Mouse (Mus musculus) lung, postnatal 36 days (tissue): ENCODE data around the gene Lamc2.
A peak's percentile ranks its signal among the peaks of the same experiment; 100 is the strongest.
"Not testable (repeated sequence)": the region's sequence is repeated elsewhere in the genome, so short reads cannot be mapped to it uniquely, and the experiment has no call there.

ENCODE experiments used
- DNase-seq: peaks from one replicate; pipeline ENCODE4 v3.0.0; 2022; ENCODE audit warnings: mixed read lengths

Gene Lamc2

DNA sequence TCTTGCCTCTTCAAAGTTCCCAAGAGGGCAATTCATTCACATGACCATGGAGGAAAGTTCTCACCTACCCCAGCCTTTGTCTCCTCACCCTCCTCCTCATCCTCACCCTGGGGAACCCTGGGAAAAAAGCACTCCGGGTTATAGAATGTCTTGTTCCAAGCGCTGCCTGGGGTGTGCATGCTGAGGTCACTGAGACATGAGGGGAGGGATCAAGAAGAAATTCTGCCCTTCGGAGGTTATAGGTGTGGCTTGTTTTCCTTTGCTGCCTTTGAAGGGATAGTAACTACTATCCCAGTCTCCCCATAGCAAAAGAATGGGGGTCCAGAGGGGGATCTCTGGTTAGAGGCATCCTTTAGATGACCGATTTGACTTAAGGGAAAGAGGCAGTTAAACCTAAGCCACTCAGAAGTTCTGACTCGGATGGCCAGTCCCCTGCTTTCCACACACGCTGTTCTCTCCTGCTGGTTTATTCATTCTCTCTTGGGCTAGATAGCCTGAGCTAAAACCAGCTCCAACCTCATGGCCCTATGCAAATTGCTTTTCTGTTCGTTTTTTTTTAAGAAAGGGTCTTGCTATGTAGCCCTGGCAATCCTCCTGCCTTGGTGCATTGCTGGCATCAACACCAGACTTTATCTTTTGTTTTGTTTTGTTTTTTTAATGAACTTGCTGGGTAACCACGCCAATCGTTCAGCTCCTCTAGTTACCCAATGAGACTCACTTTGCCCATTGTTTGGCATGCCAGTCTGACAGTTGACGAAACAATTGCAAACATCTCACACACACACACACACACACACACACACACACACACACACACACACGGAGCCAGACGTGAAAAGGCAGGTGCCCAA, 91.8 kb downstream of the Lamc2 start:
- no peak for DNase-seq

GRCm38 (mm10) chr1:153093581-153093980, 92.7 kb downstream of the Lamc2 start:
- DNase-seq = no peak

- no peak for DNase-seq
Observed at GRCm38 (mm10) chr1:153093172-153093571, 93.1 kb downstream of the Lamc2 start.

DNA sequence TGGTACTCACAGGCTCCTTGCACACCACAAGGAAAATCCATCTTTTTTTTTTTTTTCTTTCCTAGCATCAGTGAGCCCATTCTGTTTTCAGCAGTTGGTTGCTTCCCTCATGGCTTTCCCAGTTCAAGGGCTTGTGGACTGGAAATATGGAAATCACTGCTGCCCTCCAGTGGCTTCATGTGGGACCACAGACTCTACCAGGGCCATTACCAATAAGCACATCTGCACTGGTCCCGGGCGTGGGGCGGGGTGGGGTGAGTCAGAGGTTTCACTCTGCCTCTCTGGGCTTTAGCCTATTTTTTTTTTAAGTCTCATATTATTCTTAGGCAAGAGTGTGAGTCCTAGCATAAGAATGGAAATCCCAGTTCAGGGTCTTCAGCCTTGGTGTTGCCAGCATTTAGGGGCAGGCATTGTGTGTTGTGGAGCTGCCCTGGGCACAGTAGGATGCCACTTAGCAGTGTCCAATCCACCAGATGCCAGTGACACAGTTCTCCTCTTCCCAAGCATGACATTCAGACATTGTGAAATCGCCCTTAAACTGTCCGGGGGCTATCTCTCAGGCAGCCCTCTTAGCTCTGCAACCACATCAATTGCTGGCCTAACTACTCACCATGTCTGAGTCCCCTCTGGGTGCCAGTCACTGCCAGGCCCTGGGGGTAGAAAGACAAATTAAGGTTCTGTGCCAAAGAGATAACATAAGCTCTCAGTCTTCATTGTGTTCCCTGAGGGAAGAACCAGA, 93.8 kb downstream of the Lamc2 start:
- peak; percentile 89 for DNase-seq

DNA sequence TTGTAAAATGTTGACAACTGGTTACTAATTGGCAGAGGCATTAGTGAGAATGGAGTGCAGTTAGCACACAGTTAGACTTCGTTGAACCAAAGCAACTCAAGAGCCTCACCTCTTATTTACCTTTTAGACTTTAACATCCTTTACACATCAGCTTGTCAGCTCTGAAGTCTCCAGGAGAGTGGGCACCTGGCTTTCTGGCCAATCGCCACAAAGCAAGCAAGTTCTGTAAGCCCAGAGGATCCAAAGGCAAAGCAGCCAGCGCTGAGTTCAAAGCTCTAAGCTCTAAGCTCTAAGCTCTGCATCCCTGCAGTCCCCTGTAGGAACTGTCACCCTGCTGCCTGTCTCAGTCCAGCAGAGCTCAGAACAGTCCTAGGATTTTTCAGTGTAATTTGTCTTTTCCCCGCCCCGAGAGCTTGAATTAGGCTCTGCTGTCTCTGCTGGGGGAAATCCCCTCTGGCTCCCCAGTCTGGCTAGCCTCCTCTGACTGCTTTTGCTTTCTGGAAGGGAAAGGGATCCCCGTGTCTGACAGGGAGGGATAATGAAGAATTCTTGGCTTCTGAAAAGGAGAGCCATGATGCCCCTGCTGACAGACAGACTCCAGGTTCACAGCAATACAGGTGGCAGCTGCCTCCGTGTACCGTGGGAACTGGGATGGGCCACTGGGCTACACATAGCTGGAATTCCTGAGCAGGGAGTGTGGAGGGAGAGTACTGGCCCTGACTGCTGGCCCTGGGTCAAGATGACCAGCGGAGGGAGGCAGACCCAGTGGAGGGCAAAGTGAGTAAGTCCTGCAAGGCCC, 94.6 kb downstream of the Lamc2 start:
- peak; percentile 85 for DNase-seq

DNA sequence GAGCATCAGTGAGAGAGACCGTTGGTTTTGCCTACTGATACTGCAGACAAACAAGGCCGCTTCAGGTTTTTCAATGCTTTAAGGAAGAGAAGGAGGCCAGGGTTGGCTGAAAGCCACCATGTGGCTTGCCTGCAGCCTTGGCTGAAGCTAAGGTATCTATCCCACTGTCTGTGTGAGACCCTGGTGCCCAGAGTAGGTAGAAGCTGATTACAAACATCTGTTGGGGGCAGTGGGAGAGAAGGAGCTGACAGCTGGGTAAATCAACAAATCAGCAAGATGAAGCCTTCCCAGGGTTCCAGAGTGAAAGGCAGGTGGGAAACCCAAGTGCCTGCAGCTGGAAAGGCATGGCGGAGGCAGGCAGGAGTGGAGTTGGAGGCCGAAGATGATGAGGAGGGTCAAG, 95.4 kb downstream of the Lamc2 start:
- no peak for DNase-seq

GRCm38 (mm10) chr1:153090081-153090480, 96.2 kb downstream of the Lamc2 start:
- no peak for DNase-seq

GRCm38 (mm10) chr1:153087771-153088170, 98.5 kb downstream of the Lamc2 start:
- no peak for DNase-seq

- DNase-seq = no peak
Observed at GRCm38 (mm10) chr1:153085198-153085597, 101.0 kb downstream of the Lamc2 start.

DNA sequence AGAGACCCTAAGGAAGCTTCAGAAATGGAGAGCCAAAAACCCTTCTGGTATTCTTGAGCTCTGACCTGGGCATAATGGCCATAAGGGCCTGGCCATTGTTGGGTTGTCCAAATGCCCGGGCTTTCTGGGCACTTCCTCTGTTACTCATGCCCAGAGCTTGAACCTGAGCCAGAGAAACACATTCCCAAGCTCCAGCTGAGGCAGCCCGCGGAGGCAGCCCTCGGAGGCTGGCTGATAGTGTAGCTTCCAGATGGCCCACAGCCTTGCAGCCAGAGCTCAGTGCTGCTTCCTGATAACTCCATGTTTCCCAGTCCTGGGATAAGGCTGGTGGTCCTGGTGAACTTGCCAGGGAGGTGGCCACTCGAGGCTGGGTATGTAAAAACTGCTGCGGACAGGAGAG, 102.1 kb downstream of the Lamc2 start:
- no peak for DNase-seq

DNA sequence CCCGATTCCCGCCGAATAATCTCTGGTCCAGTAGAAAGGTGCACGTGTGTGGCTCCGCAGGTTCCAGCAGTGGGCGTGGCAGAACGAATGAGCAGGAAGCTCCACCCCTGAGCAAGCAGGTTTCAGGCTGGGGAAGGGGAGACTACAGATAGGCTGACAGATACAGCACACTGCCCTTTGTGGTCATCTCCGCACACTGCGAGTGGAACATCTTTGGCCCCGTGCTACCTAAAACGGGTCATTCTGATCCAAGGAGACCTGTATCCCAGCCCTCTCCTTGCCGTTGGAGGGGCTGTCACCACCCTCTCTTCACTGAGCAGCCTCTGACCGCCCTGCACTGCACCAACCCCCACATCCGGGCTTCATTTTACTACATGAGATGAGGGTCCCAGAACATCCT, 103.0 kb downstream of the Lamc2 start:
- DNase-seq = not testable (repeated sequence)

DNA sequence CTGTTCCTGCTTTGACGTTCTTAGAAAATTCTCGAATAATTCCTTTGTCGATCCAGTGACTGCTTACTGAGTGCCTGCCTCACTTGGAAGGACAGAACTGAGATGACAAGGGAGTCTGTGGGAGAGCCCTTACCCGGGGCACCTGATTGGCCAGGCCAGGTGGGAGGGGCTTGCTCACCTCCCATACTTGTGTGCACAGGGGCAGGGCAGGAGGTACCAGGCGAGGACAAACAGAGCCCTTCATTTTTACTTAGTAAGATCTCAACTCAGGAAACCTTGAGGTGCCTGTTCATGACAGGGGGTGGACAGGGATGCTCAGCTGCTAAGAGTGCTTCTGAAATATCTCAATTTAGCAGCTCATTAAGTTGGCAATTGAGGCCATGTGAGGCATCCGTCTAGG, 110.3 kb downstream of the Lamc2 start:
- DNase-seq = no peak

DNA sequence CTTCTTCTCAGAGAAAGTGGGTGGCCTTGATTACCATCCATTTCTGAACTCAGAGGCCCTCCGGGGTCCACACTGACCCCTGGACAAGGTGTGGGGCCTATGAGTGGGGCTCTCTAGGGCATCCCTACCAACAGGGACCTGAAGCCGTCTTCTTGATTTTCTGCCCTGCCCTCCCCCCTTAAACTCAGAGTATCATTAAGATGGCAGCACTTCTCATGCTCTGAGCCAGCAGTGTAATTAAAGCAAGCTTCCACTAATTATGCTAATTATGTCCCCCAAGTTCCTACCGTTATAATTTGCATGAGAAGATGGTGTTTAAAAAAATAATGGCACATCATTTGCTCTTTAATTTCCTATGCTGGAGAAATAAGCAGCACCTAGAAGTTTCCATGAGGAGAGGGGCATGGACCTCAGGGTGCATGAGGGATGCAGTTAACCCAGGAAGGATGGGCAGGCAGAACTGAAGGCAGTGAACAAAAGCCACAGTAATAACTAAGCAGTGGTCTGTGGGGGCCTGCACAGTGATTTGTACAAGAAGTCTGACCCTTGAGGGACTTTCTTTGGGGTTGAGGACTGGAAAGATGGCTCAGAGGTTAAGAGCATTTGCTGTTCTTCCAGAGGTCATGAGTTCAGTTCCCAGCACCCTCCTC, 111.0 kb downstream of the Lamc2 start:
- DNase-seq = no peak

DNA sequence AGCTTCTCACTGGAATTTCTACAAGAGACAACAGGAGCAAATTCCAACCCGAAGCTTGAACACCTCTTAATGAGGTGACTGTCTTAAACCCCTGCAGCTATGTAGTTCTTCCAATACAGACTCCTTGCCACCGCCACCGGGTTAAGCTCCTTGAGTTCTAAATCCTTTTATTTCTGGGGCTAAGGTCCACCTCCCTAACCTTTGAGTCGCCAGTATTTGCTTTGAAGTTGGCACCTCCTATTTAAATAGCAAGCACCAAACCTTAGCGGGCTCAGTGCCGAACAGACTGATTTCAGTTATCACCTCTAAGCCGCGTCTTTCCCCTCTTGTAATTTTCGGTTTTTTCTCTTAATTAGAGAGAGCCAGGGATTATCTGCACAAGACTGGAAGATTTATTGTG, 112.8 kb downstream of the Lamc2 start:
- DNase-seq = no peak
